Mouse (Mus musculus): ENCODE data around the gene Ostf1. TPM values are rescaled to one million over a fixed set of nuclear protein-coding genes. Genes with fewer than 3 reads are reported as not detected.
A peak's percentile ranks its signal among the peaks of the same experiment; 100 is the strongest.

Gene Ostf1
- polyA plus RNA-seq, 1 experiment from 2014 or later, result 114 TPM

GRCm38 (mm10) chr19:18555645-18556044 lies 76.0 kb downstream of the Ostf1 start:
- no peak overlapping the region for H3K27ac ChIP-seq
- H3K9me3 ChIP-seq (replicated peaks), result no peaks in the 10 kb centered on the region
- no peaks in the 10 kb centered on the region for H3K36me3 ChIP-seq
- H3K4me3 ChIP-seq (replicated peaks), result no peak overlapping the region
- no peak for ATAC-seq (replicated peaks; ENCODE audit: low FRiP score)
- H3K9ac ChIP-seq, result no peak overlapping the region
- 92% methylated on average over 2 of the region's 2 CpGs for WGBS
- H3K27me3 ChIP-seq, result no peaks in the 10 kb centered on the region
- no peaks in the 10 kb centered on the region for H3K4me1 ChIP-seq
- no peak overlapping the region for H3K4me2 ChIP-seq

GRCm38 (mm10) chr19:18548668-18549067 lies 83.0 kb downstream of the Ostf1 start:
- no peak overlapping the region for H3K27ac ChIP-seq
- no peak overlapping the region for H3K4me2 ChIP-seq
- no peak overlapping the region for H3K9ac ChIP-seq
- WGBS, result 10% methylated on average over 4 of the region's 4 CpGs
- no peaks in the 10 kb centered on the region for H3K4me1 ChIP-seq
- 0 out of 2 replicates have a peak, but pooled peaks have one; percentile 33 for ATAC-seq (replicated peaks; ENCODE audit: low FRiP score)
- no peaks in the 10 kb centered on the region for H3K36me3 ChIP-seq
- H3K4me3 ChIP-seq (replicated peaks), result no peak overlapping the region
- no peaks in the 10 kb centered on the region for H3K9me3 ChIP-seq (replicated peaks)
- no peaks in the 10 kb centered on the region for H3K27me3 ChIP-seq

Other genes with a start within 250 kb of the Ostf1 start
- 24.0 and 24.7 TPM in 2 replicates for gene Nmrk1, start 127 bp upstream of the Ostf1 start, polyA plus RNA-seq (2015; fragmentation: Nextera tagmentation; extraction: Ambion mirVana)
- gene Carnmt1, start 38.9 kb upstream of the Ostf1 start, polyA plus RNA-seq (2015; fragmentation: Nextera tagmentation; extraction: Ambion mirVana), result 32.8 and 35.2 TPM in 2 replicates
- gene D030056L22Rik, start 81.4 kb upstream of the Ostf1 start, polyA plus RNA-seq (2015; fragmentation: Nextera tagmentation; extraction: Ambion mirVana), result 34.6 and 38.9 TPM in 2 replicates
- 0.57 and 0.82 TPM in 2 replicates for gene Trpm6, start 118.2 kb upstream of the Ostf1 start, polyA plus RNA-seq (2015; fragmentation: Nextera tagmentation; extraction: Ambion mirVana)

All from kidney, embryonic 15.5 days (tissue).